Mouse (Mus musculus): ENCODE results near the gene Zfp764. TPM values are rescaled to one million over a fixed set of nuclear protein-coding genes. Genes with fewer than 3 reads are reported as not detected.
"Not testable (repeated sequence)": the region's sequence is repeated elsewhere in the genome, so short reads cannot be mapped to it uniquely, and the experiment has no call there.

Zfp764 gene
- polyA plus RNA-seq, 1 experiment from 2014 or later: 8.5 TPM

DNA sequence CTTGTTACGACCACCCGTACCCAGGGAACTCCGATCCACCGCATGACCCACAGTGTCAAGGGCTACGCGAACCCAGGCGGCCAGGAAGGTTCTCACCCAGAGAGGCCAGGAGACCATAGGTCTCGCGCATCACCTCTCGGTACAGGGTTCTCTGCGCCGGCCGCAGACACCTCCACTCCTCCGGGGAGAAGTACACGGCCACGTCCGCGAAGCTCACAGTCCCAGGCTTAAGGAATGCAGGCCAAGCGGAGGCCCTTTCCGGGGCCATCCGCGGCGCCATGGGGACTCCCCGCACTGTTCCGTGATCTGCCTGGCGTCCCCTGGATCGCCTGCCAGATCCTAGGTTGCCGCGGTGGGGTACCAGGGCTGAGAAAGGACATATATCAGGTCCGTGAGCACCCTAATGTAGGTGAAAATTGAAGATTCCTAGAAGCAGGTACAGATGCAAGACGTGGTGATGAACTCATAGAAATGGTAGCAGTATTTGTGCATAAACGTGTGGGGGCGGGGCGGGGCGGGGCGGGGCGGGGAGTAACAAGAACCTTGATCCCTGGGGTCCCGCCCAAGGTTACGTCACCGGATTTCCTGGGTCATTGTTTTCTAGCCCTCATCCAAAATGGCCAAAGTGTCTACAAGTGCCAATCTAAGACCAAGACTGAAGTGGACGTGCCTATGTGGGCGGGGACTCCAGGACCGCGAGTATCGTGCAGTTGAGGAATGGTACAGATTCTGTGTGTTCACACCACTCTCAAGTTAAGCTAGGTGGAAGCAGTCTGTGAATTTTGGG is 13.3 kb downstream of the Zfp764 start, which contains the start of gene E430018J23Rik:
TSS of gene E430018J23Rik (minus strand) at position 473 of the 787 bp plus-strand sequence.
- H3K4me1 ChIP-seq (ENCODE audit: control insufficient read depth, insufficient read depth, low read length): peaks cover 7% of the 10 kb centered on the region
- H3K36me3 ChIP-seq (ENCODE audit: control insufficient read depth, insufficient read depth, low read length): peaks cover 11% of the 10 kb centered on the region
- H3K27ac ChIP-seq (ENCODE audit: low read length): peak within 1 kb of the TSS; percentile 95
- peak within 1 kb of the TSS; percentile 79 for H3K4me2 ChIP-seq (ENCODE audit: low read depth, low read length)
- H3K27me3 ChIP-seq (replicated peaks; ENCODE audit: control insufficient read depth, insufficient read depth, low read length): no peaks in the 10 kb centered on the region
- peak within 1 kb of the TSS; percentile 86 for H3K9ac ChIP-seq (ENCODE audit: low read depth, low read length)
- H3K4me3 ChIP-seq (ENCODE audit: low read length): peak within 1 kb of the TSS; percentile 75
- H3K9me3 ChIP-seq (ENCODE audit: control insufficient read depth, low read length): no peaks in the 10 kb centered on the region
- under 1% methylated on average over 45 of the region's 45 CpGs for WGBS
- peak; percentile 95 for ATAC-seq

DNA sequence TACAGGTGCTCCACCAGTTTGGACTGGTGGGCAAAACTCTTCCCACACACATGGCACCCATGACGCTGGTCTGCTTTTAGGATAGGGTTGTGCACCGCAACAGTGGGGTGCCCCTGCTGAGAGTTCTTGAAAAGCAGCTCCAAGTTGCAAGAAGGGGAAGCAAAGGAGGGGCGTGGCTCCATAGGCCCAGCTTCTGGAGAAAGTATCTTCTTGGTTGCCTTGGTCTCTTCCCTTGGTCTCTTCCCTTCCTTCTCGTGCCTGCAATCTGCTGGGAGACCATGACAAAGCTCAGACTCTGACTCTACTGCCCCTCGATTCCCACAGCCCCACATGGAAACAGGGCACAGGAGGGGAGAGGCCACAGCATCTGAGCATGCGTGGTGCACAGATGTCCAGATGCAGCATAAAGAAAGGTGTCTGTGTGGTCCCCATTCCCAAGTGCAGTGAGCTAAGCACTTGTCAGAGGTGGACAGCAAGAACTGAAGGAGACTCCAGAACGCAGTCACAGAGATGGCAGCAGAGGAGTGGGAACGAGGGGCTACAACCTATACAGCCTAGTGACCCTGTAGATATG is 14.3 kb downstream of the Zfp764 start:
- whole genome bisulfite sequencing: 81% methylated on average over 8 of the region's 8 CpGs
- Histone ChIP-seq H3K9ac (ENCODE audit: low read depth, low read length) (peak overlapping the region; percentile 86), H3K4me2 (ENCODE audit: low read depth, low read length) (peak overlapping the region; percentile 79), H3K4me3 (ENCODE audit: low read length) (peak overlapping the region; percentile 75), H3K9me3 (ENCODE audit: control insufficient read depth, low read length) (no peaks in the 10 kb centered on the region), H3K4me1 (ENCODE audit: control insufficient read depth, insufficient read depth, low read length) (peaks cover 7% of the 10 kb centered on the region), H3K36me3 (ENCODE audit: control insufficient read depth, insufficient read depth, low read length) (peaks cover 11% of the 10 kb centered on the region), H3K27ac (ENCODE audit: low read length) (no peak overlapping the region), H3K27me3 (replicated peaks; ENCODE audit: control insufficient read depth, insufficient read depth, low read length) (no peaks in the 10 kb centered on the region)
- 0 out of 2 replicates have a peak, but pooled peaks have one; percentile 1 for ATAC-seq

GRCm38 (mm10) chr7:127391538-127391937 is 15.1 kb downstream of the Zfp764 start:
- Histone ChIP-seq H3K27me3 (replicated peaks; ENCODE audit: control insufficient read depth, insufficient read depth, low read length) (no peaks in the 10 kb centered on the region), H3K9me3 (ENCODE audit: control insufficient read depth, low read length) (no peaks in the 10 kb centered on the region), H3K4me1 (ENCODE audit: control insufficient read depth, insufficient read depth, low read length) (peaks cover 7% of the 10 kb centered on the region), H3K4me3 (ENCODE audit: low read length) (no peak overlapping the region), H3K4me2 (ENCODE audit: low read depth, low read length) (no peak overlapping the region), H3K36me3 (ENCODE audit: control insufficient read depth, insufficient read depth, low read length) (peaks cover 11% of the 10 kb centered on the region), H3K9ac (ENCODE audit: low read depth, low read length) (no peak overlapping the region), H3K27ac (ENCODE audit: low read length) (no peak overlapping the region)
- ATAC-seq: no peak
- 95% methylated on average over 16 of the region's 16 CpGs for WGBS

DNA sequence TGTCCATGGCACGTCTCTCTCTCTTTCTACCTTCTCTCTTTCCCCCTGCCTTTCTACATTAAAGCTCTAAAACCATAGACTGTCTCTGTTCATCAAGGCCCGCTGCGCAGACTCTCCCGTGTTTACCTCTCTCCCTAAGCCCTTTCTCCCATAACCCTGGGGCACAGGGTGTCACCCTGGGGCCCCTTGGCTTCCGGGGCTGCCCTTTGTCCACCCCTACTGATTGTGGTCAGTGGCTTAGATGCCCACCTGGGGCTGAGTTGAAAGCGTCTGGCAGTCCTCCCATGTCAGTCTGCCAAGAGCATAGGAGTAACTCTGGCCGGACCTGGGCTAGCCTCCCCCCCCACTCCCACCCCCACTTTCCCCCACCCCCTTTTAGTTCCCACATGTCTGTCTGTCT is 16.3 kb downstream of the Zfp764 start:
- no peak overlapping the region for H3K4me3 ChIP-seq (ENCODE audit: low read length)

GRCm38 (mm10) chr7:127388201-127388600 is 18.4 kb downstream of the Zfp764 start:
- H3K4me3 ChIP-seq (ENCODE audit: low read length); H3K27me3 ChIP-seq (replicated peaks; ENCODE audit: control insufficient read depth, insufficient read depth, low read length); H3K4me1 ChIP-seq (ENCODE audit: control insufficient read depth, insufficient read depth, low read length); H3K9me3 ChIP-seq (ENCODE audit: control insufficient read depth, low read length); H3K9ac ChIP-seq (ENCODE audit: low read depth, low read length); H3K27ac ChIP-seq (ENCODE audit: low read length); ATAC-seq; H3K4me2 ChIP-seq (ENCODE audit: low read depth, low read length): not testable (repeated sequence)
- H3K36me3 ChIP-seq (ENCODE audit: control insufficient read depth, insufficient read depth, low read length): peaks cover 23% of the 10 kb centered on the region

More for the DNA sequence above, 16.3 kb downstream of the Zfp764 start:
- no peak overlapping the region for H3K9ac ChIP-seq (ENCODE audit: low read depth, low read length)
- no peaks in the 10 kb centered on the region for H3K9me3 ChIP-seq (ENCODE audit: control insufficient read depth, low read length)
- ATAC-seq: no peak
- 74% methylated on average over 7 of the region's 7 CpGs for WGBS
- H3K27ac ChIP-seq (ENCODE audit: low read length): no peak overlapping the region
- H3K4me2 ChIP-seq (ENCODE audit: low read depth, low read length): no peak overlapping the region
- peaks cover 14% of the 10 kb centered on the region for H3K36me3 ChIP-seq (ENCODE audit: control insufficient read depth, insufficient read depth, low read length)
- no peaks in the 10 kb centered on the region for H3K27me3 ChIP-seq (replicated peaks; ENCODE audit: control insufficient read depth, insufficient read depth, low read length)
- H3K4me1 ChIP-seq (ENCODE audit: control insufficient read depth, insufficient read depth, low read length): peaks cover 7% of the 10 kb centered on the region

DNA sequence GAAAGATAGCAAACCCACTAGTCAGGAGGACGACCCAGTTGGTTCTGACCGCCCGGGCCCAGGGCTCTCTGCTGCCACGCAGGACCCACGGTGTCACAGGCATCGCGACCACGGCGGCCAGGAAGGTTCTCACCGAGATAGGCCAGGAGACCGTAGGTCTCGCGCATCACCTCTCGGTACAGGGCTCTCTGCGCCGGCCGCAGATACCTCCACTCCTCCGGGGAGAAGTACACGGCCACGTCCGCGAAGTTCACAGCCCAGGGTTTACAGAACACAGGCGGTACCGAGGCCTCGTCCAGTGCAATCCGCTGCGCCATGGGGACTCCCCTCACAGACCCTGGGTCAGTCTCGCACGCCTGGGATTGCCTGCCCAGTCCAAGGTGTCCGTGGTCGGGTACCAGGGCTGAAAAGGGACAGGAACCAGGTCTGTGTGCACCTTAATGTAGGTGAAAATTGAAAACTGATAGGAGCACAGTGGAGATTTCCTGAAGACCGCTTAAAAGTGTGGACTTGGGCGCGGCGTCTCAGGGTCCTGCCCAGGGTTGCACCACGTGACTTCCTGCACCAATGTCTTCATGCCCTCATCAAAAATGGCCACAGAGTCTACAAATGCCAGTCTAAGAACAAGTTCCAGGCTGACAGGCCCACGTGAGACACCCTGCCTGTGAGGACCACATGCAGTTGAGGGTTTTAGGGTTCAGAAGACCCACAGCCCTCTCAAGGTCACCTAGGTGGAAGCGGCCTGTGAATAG is 19.8 kb downstream of the Zfp764 start, which contains the start of gene 9130019O22Rik:
TSS of gene 9130019O22Rik (minus strand) at position 526 of the 752 bp plus-strand sequence.
- H3K4me2 ChIP-seq (ENCODE audit: low read depth, low read length): peak within 1 kb of the TSS; percentile 73
- no peaks in the 10 kb centered on the region for H3K4me1 ChIP-seq (ENCODE audit: control insufficient read depth, insufficient read depth, low read length)
- peak within 1 kb of the TSS; percentile 66 for H3K4me3 ChIP-seq (ENCODE audit: low read length)
- no peaks in the 10 kb centered on the region for H3K27me3 ChIP-seq (replicated peaks; ENCODE audit: control insufficient read depth, insufficient read depth, low read length)
- H3K9ac ChIP-seq (ENCODE audit: low read depth, low read length): peak within 1 kb of the TSS; percentile 78
- WGBS: 8% methylated on average over 38 of the region's 38 CpGs
- peak; percentile 88 for ATAC-seq
- peaks cover 18% of the 10 kb centered on the region for H3K36me3 ChIP-seq (ENCODE audit: control insufficient read depth, insufficient read depth, low read length)
- 0 out of 2 replicates have a peak within 1 kb of the TSS, but pooled peaks have one; percentile 63 for H3K27ac ChIP-seq (ENCODE audit: low read length)
- H3K9me3 ChIP-seq (ENCODE audit: control insufficient read depth, low read length): no peaks in the 10 kb centered on the region

DNA sequence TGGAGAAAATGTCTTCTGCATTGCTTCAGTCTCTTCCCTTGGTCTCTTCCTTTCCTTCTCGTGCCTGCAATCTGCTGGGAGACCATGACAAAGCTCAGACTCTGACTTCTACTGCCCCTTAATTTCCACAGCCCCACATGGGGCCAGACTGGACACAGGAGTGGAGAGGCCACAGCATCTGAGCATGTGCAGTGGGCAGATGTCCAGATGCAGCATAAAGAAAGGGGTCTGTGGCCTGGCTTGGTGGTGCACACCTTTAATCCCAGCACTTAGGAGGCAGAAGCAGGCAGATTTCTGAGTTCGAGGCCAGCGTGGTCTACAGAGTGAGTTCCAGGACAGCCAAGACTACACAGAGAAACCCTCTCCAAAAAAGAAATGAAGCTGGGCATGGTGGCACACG is 21.1 kb downstream of the Zfp764 start:
- H3K4me2 ChIP-seq (ENCODE audit: low read depth, low read length); H3K4me1 ChIP-seq (ENCODE audit: control insufficient read depth, insufficient read depth, low read length); ATAC-seq; H3K9ac ChIP-seq (ENCODE audit: low read depth, low read length); H3K27ac ChIP-seq (ENCODE audit: low read length); H3K27me3 ChIP-seq (replicated peaks; ENCODE audit: control insufficient read depth, insufficient read depth, low read length); H3K4me3 ChIP-seq (ENCODE audit: low read length); H3K9me3 ChIP-seq (ENCODE audit: control insufficient read depth, low read length): not testable (repeated sequence)
- WGBS: 92% methylated on average over 4 of the region's 4 CpGs
- H3K36me3 ChIP-seq (ENCODE audit: control insufficient read depth, insufficient read depth, low read length): peaks cover 12% of the 10 kb centered on the region

GRCm38 (mm10) chr7:127378310-127378921 is 28.2 kb downstream of the Zfp764 start:
- Histone ChIP-seq H3K9me3 (ENCODE audit: control insufficient read depth, low read length) (0 out of 2 replicates have a peak, but pooled peaks cover 3% of the 10 kb centered on the region), H3K27me3 (replicated peaks; ENCODE audit: control insufficient read depth, insufficient read depth, low read length) (no peaks in the 10 kb centered on the region), H3K4me1 (ENCODE audit: control insufficient read depth, insufficient read depth, low read length) (peaks cover 3% of the 10 kb centered on the region; the same call in 1 of the 2 replicates), H3K4me2 (ENCODE audit: low read depth, low read length) (no peak overlapping the region), H3K9ac (ENCODE audit: low read depth, low read length) (no peak overlapping the region), H3K4me3 (ENCODE audit: low read length) (no peak overlapping the region), H3K36me3 (ENCODE audit: control insufficient read depth, insufficient read depth, low read length) (peaks cover 8% of the 10 kb centered on the region; the same call in 1 of the 2 replicates), H3K27ac (ENCODE audit: low read length) (peak overlapping the region; percentile 79)
- ATAC-seq: peak; percentile 71
- WGBS: 47% methylated on average over 6 of the region's 6 CpGs
